Mouse (Mus musculus): ENCODE results near the gene L3mbtl2.
"Not testable (repeated sequence)": the region's sequence is repeated elsewhere in the genome, so short reads cannot be mapped to it uniquely, and the experiment has no call there.

The L3mbtl2 gene

GRCm38 (mm10) chr15:81663697-81664561 lies at the start of gene L3mbtl2:
TSS of gene L3mbtl2 (plus strand) at chr15:81663889.
- peak; percentile 79 to 87 for DNase-seq

DNA sequence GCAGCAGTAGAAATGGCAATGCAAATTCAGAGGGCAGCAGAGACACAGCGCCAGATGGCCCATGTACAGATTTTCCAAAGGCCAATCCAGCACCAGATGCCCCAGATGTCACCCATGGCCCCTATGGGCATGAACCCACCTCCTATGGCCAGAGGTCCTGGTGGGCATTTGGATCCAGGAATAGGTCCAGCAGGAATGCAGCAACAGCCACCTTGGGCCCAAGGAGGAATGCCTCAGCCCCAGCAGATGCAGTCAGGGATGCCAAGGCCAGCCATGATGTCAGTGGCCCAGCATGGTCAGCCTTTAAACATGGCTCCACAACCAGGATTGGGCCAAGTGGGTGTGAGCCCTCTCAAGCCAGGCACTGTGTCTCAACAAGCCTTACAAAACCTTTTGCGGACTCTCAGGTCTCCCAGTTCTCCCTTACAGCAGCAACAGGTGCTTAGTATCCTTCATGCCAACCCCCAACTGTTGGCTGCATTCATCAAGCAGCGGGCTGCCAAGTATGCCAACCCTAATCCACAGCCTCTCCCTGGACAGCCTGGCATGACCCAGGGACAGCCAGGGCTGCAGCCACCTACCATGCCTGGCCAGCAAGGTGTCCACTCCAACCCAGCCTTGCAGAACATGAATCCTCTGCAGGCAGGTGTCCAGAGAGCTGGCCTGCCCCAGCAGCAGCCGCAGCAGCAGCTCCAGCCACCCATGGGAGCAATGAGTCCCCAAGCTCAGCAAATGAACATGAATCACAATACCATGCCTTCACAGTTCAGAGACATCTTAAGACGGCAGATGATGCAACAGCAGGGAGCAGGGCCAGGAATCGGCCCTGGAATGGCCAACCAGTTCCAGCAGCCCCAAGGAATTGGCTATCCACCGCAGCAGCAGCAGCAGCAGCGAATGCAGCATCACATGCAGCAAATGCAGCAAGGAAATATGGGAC lies 13.9 kb upstream of the L3mbtl2 start:
- DNase-seq = no peak

DNA sequence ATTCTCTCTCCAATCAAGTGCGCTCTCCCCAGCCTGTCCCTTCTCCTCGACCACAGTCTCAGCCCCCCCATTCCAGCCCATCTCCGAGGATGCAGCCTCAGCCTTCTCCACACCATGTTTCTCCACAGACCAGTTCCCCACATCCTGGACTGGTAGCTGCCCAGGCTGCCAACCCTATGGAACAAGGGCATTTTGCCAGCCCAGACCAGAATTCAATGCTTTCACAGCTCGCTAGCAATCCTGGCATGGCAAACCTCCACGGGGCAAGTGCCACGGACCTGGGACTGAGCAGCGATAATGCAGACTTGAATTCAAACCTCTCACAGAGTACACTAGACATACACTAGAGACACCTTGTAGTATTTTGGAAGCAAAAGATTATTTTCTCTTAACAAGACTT lies 13.1 kb upstream of the L3mbtl2 start:
- DNase-seq = no peak

GRCm38 (mm10) chr15:81661701-81662100 lies 2.0 kb upstream of the L3mbtl2 start:
- no peak for DNase-seq

DNA sequence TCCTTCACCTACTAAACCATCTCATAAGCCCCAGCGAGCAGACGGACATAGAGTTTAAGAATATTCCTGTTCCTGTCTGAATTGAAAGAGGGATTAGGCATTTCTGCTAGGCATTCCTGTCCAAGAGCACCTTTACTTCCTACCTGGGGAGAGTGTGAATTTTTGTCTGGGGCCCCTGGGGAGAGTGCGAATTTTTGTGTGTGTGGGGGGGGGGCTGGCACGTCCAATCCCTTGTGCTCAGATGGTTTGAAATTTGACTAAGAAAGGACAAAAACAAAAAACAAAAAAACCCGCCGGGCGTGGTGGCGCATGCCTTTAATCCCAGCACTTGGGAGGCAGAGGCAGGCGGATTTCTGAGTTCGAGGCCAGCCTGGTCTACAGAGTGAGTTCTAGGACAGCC lies 408 bp upstream of the L3mbtl2 start:
- DNase-seq = no peak

- no peak for DNase-seq
Observed at GRCm38 (mm10) chr15:81666957-81667356, 3.3 kb downstream of the L3mbtl2 start.

DNA sequence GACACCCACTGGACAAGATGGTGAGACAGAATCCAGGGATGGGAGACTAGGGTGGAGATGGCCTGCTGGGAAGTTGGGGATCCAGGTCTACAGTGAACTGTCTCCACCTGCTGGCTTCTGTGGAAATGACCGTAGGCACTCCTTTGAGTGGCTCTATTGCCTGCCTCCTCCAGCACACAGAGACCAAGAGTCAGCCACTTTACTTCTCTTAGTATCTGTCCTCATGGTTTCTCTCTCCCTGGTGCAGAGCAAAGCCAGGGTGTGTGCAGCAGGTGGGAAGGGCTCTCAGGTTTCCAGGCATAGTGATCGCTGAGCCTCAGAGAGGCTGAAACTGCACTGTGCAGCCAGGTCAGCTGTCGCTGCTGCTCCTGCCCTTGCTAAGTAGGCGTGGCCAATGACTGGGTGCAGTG lies 6.5 kb downstream of the L3mbtl2 start:
- peak in 1 of 2 experiments; percentile 28 for DNase-seq

GRCm38 (mm10) chr15:81676637-81677036 lies 12.9 kb downstream of the L3mbtl2 start:
- DNase-seq = no peak

DNA sequence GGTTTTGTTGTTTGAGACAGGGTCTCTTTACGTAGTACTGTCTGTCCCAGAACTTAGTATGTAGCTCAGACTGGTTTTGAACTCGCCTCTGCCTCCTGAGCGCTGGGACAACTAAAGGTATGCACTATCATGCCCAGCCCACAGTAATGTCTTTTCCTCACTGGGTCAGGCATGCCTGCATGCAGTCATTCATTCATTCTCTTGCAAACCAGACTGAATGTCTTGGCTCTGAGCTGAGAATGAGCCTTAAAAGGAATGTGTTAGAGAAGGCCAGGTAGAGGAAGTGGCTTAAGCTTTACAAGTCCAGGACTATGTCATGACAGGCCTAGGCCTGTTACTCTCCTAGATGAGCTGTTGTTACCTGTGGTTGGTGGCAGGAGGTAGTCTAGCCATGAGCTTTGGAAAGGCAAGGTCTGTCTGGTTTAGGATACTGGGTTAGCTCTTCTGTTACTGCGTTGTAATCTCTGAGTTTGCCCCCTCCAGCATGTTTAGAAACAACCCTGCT lies 16.7 kb downstream of the L3mbtl2 start:
- no peak for DNase-seq

- no peak for DNase-seq
Observed at GRCm38 (mm10) chr15:81693366-81693966, 29.8 kb downstream of the L3mbtl2 start.

- DNase-seq = peak; percentile 77 to 89
Observed at GRCm38 (mm10) chr15:81693967-81694881, 30.5 kb downstream of the L3mbtl2 start.

DNA sequence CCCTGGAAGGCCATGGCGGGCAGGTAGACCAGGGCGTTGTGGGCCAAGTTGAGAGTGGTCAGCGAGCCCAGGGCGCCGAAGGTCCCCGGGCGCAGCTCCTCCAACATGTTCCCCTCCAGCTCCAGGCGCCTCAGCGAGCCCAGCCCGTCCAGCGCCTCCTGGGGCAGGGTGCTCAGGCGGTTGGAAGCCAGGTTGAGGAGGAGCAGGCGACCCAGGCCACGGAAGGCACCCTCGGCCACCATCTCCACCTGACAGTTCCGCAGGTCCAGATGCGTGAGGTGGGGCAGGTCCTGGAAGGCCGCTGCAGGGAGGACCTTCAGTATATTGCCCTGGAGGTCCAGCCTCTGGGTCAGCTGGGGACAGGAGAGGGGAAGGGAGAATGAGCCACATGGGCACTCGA lies 31.2 kb downstream of the L3mbtl2 start:
- no peak for DNase-seq

DNA sequence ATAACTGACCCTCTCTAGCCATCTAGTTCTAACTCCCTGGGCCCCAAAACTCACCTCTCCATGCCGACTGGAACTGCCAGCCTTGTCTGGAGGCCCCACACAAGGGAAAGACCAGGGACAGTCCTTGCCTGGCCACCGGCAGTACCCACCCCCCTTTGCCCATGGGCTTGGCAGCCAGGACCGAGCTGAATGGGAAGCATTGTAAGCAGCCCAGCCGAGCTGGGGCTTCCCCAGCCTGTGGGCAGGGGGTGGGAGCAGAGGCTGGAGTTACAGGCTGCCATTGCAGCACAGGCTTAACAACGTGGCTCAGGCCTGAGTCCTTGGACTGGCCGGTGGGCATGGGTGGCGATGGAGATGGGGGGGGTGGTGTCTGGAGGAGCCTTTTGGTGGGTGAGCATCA lies 33.5 kb downstream of the L3mbtl2 start, which contains the start of gene Chadl:
Gene Chadl (minus strand): TSS at position 113 of the 400 bp plus-strand sequence.
- DNase-seq = no peak

- DNase-seq = peak in 1 of 2 experiments; percentile 19
Observed at GRCm38 (mm10) chr15:81697847-81698246, 34.2 kb downstream of the L3mbtl2 start.

GRCm38 (mm10) chr15:81698532-81698931 lies 34.8 kb downstream of the L3mbtl2 start:
- DNase-seq = no peak

- no peak for DNase-seq
Observed at GRCm38 (mm10) chr15:81700161-81700560, 36.5 kb downstream of the L3mbtl2 start.

GRCm38 (mm10) chr15:81700601-81701000 lies 36.9 kb downstream of the L3mbtl2 start:
- no peak for DNase-seq

GRCm38 (mm10) chr15:81701350-81701749 lies 37.7 kb downstream of the L3mbtl2 start:
- not testable (repeated sequence) for DNase-seq

- DNase-seq = no peak
Observed at GRCm38 (mm10) chr15:81702306-81703093, 38.8 kb downstream of the L3mbtl2 start.

DNA sequence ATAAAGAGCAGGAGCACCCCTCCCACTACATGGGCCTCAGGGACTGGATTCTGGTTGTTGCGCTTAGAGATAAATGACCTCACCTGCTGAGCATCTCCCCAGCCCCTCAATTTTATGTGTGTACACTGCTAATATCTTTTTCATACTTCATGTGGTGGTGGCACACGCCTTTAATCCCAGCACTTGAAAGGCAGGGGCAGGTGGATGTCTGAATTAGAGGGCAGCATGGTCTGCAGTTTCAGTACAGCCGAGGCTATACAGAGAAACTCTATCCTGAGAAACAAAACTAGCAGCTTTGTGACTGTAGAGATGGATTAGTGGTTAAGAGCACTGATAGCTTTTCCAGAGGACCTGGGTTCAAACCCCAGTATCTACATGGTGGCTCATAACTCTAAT lies 39.4 kb downstream of the L3mbtl2 start:
- DNase-seq = no peak

DNA sequence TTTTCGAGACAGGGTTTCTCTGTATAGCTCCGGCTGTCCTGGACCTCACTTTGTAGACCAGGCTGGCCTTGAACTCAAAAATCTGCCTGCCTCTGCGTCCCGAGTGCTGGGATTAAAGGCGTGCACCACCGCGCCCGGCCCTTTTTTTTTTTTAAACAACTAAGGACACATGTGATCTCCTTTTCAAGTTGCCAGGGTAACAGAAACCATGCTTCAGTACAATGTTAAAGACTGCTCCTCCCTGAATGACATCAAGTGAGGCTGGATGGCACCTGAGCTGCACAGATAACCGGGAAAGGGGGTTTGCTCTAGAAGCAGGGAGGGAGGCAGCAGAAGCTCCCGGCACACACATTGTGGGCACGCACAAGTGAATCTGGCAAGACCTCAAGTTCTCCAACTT lies 45.3 kb downstream of the L3mbtl2 start:
- no peak for DNase-seq
